Mouse (Mus musculus) urinary bladder, adult 2 months (tissue): ENCODE measurements around the gene Scd1. TPM values are rescaled to one million over a fixed set of nuclear protein-coding genes. Genes with fewer than 3 reads are reported as not detected.
"Not testable (repeated sequence)": the region's sequence is repeated elsewhere in the genome, so short reads cannot be mapped to it uniquely, and the experiment has no call there.

Source experiments
- DNase-seq: peaks from one replicate; pipeline ENCODE4 v3.0.0; 2022; ENCODE audit warnings: low spot score
- polyA plus RNA-seq: library from polyadenylated mRNA; depleted of rRNA; stranded (reverse); fragments of >200 nt; gene quantifications from 2 replicates; pipeline ENCODE4 v1.2.3, GENCODE M21; 2012

The Scd1 gene
- polyA plus RNA-seq, 1 experiment = 197 TPM

GRCm38 (mm10) chr19:44396742-44397141, 10.9 kb downstream of the Scd1 start:
- no peak for DNase-seq

- DNase-seq = no peak
Observed at GRCm38 (mm10) chr19:44394972-44395371, 12.7 kb downstream of the Scd1 start.

- DNase-seq = no peak
Observed at GRCm38 (mm10) chr19:44393962-44394422, 13.7 kb downstream of the Scd1 start.

GRCm38 (mm10) chr19:44392339-44393009, 15.2 kb downstream of the Scd1 start:
- no peak for DNase-seq

GRCm38 (mm10) chr19:44391856-44392255, 15.8 kb downstream of the Scd1 start:
- DNase-seq = no peak

GRCm38 (mm10) chr19:44389507-44389906, 18.2 kb downstream of the Scd1 start:
- DNase-seq = no peak

- peak; percentile 87 for DNase-seq
Observed at GRCm38 (mm10) chr19:44388475-44389428, 18.9 kb downstream of the Scd1 start.

GRCm38 (mm10) chr19:44387746-44388474, 19.8 kb downstream of the Scd1 start:
- DNase-seq = no peak

GRCm38 (mm10) chr19:44387089-44387671, 20.5 kb downstream of the Scd1 start:
- DNase-seq = no peak

- no peak for DNase-seq
Observed at GRCm38 (mm10) chr19:44385887-44386498, 21.7 kb downstream of the Scd1 start.

GRCm38 (mm10) chr19:44382682-44383321, 24.9 kb downstream of the Scd1 start:
- no peak for DNase-seq

- no peak for DNase-seq
Observed at GRCm38 (mm10) chr19:44380065-44380464, 27.6 kb downstream of the Scd1 start.

GRCm38 (mm10) chr19:44379090-44379489, 28.6 kb downstream of the Scd1 start:
- DNase-seq = no peak

- no peak for DNase-seq
Observed at GRCm38 (mm10) chr19:44377629-44378375, 29.9 kb downstream of the Scd1 start.

GRCm38 (mm10) chr19:44376511-44376951, 31.1 kb downstream of the Scd1 start:
- no peak for DNase-seq

- no peak for DNase-seq
Observed at GRCm38 (mm10) chr19:44372969-44373368, 34.7 kb downstream of the Scd1 start.

GRCm38 (mm10) chr19:44370231-44370630, 37.4 kb downstream of the Scd1 start:
- DNase-seq = no peak

GRCm38 (mm10) chr19:44369371-44369770, 38.3 kb downstream of the Scd1 start:
- DNase-seq = no peak

GRCm38 (mm10) chr19:44367076-44367475, 40.6 kb downstream of the Scd1 start:
- DNase-seq = not testable (repeated sequence)

- DNase-seq = no peak
Observed at GRCm38 (mm10) chr19:44365733-44366132, 41.9 kb downstream of the Scd1 start.
